Mouse (Mus musculus): ENCODE measurements around the gene Rnf187.

GRCm38 (mm10) chr11:58954420-58955142 lies 15.9 kb upstream of the Rnf187 start, which contains the start of the genes Hist3h2a and Trim17:
- TF ChIP-seq CTCF (IDR thresholded peaks at IDR 0.05; ENCODE audit: borderline replicate concordance, insufficient read depth, low read length) (peak; percentile 39; the same call in 1 of the 2 replicates), POLR2A (IDR thresholded peaks at IDR 0.05; ENCODE audit: low read depth, low read length) (peak; percentile 100)

Measured in embryonic fibroblast, embryonic 13.5 days (primary cell).